Mouse (Mus musculus) left cerebral cortex, postnatal 36 days (tissue): ENCODE measurements at regions not wholly inside any gene's neighbourhood (a gene's known extent, or its start where the extent isn't known, plus 50 kb on each side); places are given as distances from the start of the nearest gene placed in this dataset.

Source experiments
- DNase-seq, 2 experiments: peaks; one replicate each; pipeline ENCODE4 v3.0.0; 2021 to 2022; ENCODE audit warnings: low spot score in 2 of 2, mixed read lengths in 1 of 2
- intact Hi-C: fragments of 180-260 bp; cut with DNase I; formaldehyde crosslinking; loops from one replicate; pipeline ENCODE4 v1.15.1; 2025

DNA sequence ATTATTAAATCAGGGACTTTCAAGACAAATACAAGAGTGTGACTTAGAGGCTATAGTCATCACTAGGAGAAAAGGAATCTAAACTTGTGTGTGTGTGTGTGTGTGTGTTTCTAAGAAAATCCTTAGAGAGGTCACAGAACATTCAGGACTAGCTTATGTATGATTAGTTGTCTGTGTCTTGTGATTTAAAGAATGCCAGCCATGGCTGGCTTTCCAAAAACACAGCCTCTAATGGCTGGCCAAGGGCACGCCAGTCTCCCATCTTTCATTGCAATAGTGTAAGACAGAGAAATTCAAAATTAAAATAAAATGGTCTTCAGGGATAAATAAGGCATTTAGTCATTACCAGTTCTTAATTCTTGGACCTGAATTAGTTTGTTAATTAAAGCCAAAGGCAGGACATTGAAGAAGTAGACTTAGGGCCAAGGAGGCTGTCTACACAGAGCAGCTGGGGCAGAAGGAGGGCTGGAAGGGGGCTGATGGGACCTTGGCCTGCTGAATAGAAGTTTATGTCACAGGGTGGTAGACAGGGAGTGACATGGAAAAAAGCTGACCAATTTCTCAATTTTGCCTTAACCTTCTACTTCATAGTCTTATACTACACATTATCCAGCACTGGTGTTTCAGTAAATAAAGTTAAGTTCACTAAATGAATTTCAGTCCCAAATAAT is 363.0 kb downstream of the Pbx1 start:
- intact Hi-C loops: loop anchor here (10.0 kb wide), 1 partner anchor 124 kb away; no protein-coding TSS in a partner anchor
- no peak for DNase-seq
